Mouse (Mus musculus) lung, embryonic 15.5 days (tissue): ENCODE results near the gene Bdkrb1. TPM values are rescaled to one million over a fixed set of nuclear protein-coding genes. Genes with fewer than 3 reads are reported as not detected.

Experiments
- ATAC-seq: fragments of 200-750 bp; cut with Nextera tagmentation; 2 replicates; pipeline ENCODE4 v1.8.0; 2017; ENCODE audit warnings: moderate number of reproducible peaks, borderline replicate concordance; ENCODE audit not compliant: low FRiP score, low TSS enrichment; ENCODE audit errors: extremely low read depth
- H3K27ac ChIP-seq: fragments of 300-500 bp; sonication (generic); 2 replicates; pipeline ENCODE4 v1.5.1; 2015; ENCODE audit warnings: moderate library complexity, mild to moderate bottlenecking, inconsistent platforms
- H3K27me3 ChIP-seq: fragments of 300-500 bp; sonication (generic); 2 replicates; pipeline ENCODE4 v1.6.1; 2015; ENCODE audit warnings: inconsistent platforms
- H3K36me3 ChIP-seq: fragments of 300-500 bp; sonication (generic); 2 replicates; pipeline ENCODE4 v1.6.1; 2015; ENCODE audit warnings: inconsistent platforms
- H3K4me1 ChIP-seq: fragments of 300-500 bp; sonication (generic); 2 replicates; pipeline ENCODE4 v1.6.1; 2015; ENCODE audit warnings: inconsistent platforms
- H3K4me2 ChIP-seq: fragments of 300-500 bp; sonication (generic); 2 replicates; pipeline ENCODE4 v1.6.1; 2015; ENCODE audit warnings: inconsistent platforms, mild to moderate bottlenecking, moderate library complexity
- H3K4me3 ChIP-seq: fragments of 300-500 bp; sonication (generic); 2 replicates; pipeline ENCODE4 v1.5.1; 2015; ENCODE audit warnings: mild to moderate bottlenecking, inconsistent platforms
- H3K9ac ChIP-seq: fragments of 300-500 bp; sonication (generic); 2 replicates; pipeline ENCODE4 v1.6.1; 2015; ENCODE audit warnings: inconsistent platforms
- H3K9me3 ChIP-seq: fragments of 300-500 bp; sonication (generic); 2 replicates; pipeline ENCODE4 v1.6.1; 2016; ENCODE audit warnings: inconsistent platforms
- WGBS: fragments of 180-500 bp; shearing (Covaris S2); methylation state at CpG from one replicate; pipeline ENCODE4 v1.1.7; 2015; 5-methylcytosine and 5-hydroxymethylcytosine counted together
- polyA plus RNA-seq: library from polyadenylated mRNA; unstranded; fragments of >200 nt; fragmentation: Nextera tagmentation; extraction: Ambion mirVana; gene quantifications from 2 replicates; pipeline ENCODE4 v1.2.1, GENCODE M21; 2015

Gene Bdkrb1
- polyA plus RNA-seq, 1 experiment from 2014 or later, result 0.25 TPM

- ATAC-seq, result no peak
- Histone ChIP-seq H3K36me3 (peaks cover 95% of the 10 kb centered on the region), H3K4me1 (0 out of 2 replicates have a peak, but pooled peaks cover 2% of the 10 kb centered on the region), H3K4me3 (no peak overlapping the region), H3K27me3 (no peaks in the 10 kb centered on the region), H3K27ac (no peak overlapping the region), H3K9ac (no peak overlapping the region), H3K4me2 (no peak overlapping the region), H3K9me3 (no peaks in the 10 kb centered on the region)
- whole genome bisulfite sequencing, result 72% methylated on average over 4 of the region's 4 CpGs
Measured at GRCm38 (mm10) chr12:105637554-105637953, 34.7 kb downstream of the Bdkrb1 start.

GRCm38 (mm10) chr12:105642770-105643321, 40.0 kb downstream of the Bdkrb1 start:
- no peak for ATAC-seq
- no peak overlapping the region for H3K4me2 ChIP-seq
- H3K4me3 ChIP-seq, result no peak overlapping the region
- H3K27ac ChIP-seq, result no peak overlapping the region
- no peaks in the 10 kb centered on the region for H3K9me3 ChIP-seq
- H3K27me3 ChIP-seq, result no peaks in the 10 kb centered on the region
- WGBS, result 57% methylated on average over 11 of the region's 11 CpGs
- H3K9ac ChIP-seq, result no peak overlapping the region
- H3K36me3 ChIP-seq, result peaks cover 94% of the 10 kb centered on the region
- H3K4me1 ChIP-seq, result 0 out of 2 replicates have a peak, but pooled peaks cover 3% of the 10 kb centered on the region

Other genes starting within 250 kb of the Bdkrb1 start
- 1.1 and 1.3 TPM in 2 replicates for gene D430019H16Rik, start 149.2 kb upstream of the Bdkrb1 start, polyA plus RNA-seq
- 0.93 and 1.3 TPM in 2 replicates for gene Bdkrb2, start 39.9 kb upstream of the Bdkrb1 start, polyA plus RNA-seq
- 28.4 and 29.7 TPM in 2 replicates for gene Gskip, start 81.7 kb downstream of the Bdkrb1 start, polyA plus RNA-seq
- gene Atg2b, start 82.1 kb downstream of the Bdkrb1 start, polyA plus RNA-seq, result 10.6 and 11.5 TPM in 2 replicates
- gene Ak7, start 102.9 kb downstream of the Bdkrb1 start, polyA plus RNA-seq, result 1.0 and 1.1 TPM in 2 replicates
- gene Papola, start 181.6 kb downstream of the Bdkrb1 start, polyA plus RNA-seq, result 209 and 218 TPM in 2 replicates